Mouse (Mus musculus) forebrain, embryonic 16.5 days (tissue): ENCODE measurements at regions not wholly inside any gene's neighbourhood (a gene's known extent, or its start where the extent isn't known, plus 50 kb on each side); places are given as distances from the start of the nearest gene placed in this dataset.

Experiments
- ATAC-seq: fragments of 200-750 bp; cut with Nextera tagmentation; 2 replicates; pipeline ENCODE4 v1.8.0; 2017; ENCODE audit warnings: mild to moderate bottlenecking, moderate library complexity
- H3K27ac ChIP-seq: fragments of 300-500 bp; sonication (generic); 2 replicates; pipeline ENCODE4 v1.5.1; 2014; ENCODE audit warnings: low read length, control low read depth
- H3K27me3 ChIP-seq: fragments of 300-500 bp; sonication (generic); replicated peaks from 2 replicates; pipeline ENCODE4 v1.6.1; 2014; ENCODE audit warnings: low read length; ENCODE audit not compliant: control insufficient read depth, insufficient read depth
- H3K36me3 ChIP-seq: fragments of 300-500 bp; sonication (generic); 2 replicates; pipeline ENCODE4 v1.6.1; 2014; ENCODE audit not compliant: control insufficient read depth, insufficient read depth
- H3K4me1 ChIP-seq: fragments of 300-500 bp; sonication (generic); replicated peaks from 2 replicates; pipeline ENCODE4 v1.6.1; 2014; ENCODE audit warnings: low read length; ENCODE audit not compliant: control insufficient read depth, insufficient read depth
- H3K4me2 ChIP-seq: fragments of 300-500 bp; sonication (generic); 2 replicates; pipeline ENCODE4 v1.6.1; 2014; ENCODE audit warnings: mild to moderate bottlenecking, low read length, control low read depth
- H3K4me3 ChIP-seq: fragments of 300-500 bp; sonication (generic); replicated peaks from 2 replicates; pipeline ENCODE4 v1.5.1; 2014; ENCODE audit warnings: mild to moderate bottlenecking, low read length, control low read depth
- H3K9ac ChIP-seq: fragments of 300-500 bp; sonication (generic); replicated peaks from 2 replicates; pipeline ENCODE4 v1.6.1; 2014; ENCODE audit warnings: low read depth, low read length, control low read depth
- H3K9me3 ChIP-seq: fragments of 300-500 bp; sonication (generic); 2 replicates; pipeline ENCODE4 v1.6.1; 2016; ENCODE audit warnings: low read length; ENCODE audit not compliant: control insufficient read depth
- WGBS: fragments of 180-500 bp; shearing (Covaris S2); extraction: QIAGEN DNeasy Blood & Tissue Kit; methylation state at CpG from one replicate; pipeline ENCODE4 v1.1.7; 2014; 5-methylcytosine and 5-hydroxymethylcytosine counted together

DNA sequence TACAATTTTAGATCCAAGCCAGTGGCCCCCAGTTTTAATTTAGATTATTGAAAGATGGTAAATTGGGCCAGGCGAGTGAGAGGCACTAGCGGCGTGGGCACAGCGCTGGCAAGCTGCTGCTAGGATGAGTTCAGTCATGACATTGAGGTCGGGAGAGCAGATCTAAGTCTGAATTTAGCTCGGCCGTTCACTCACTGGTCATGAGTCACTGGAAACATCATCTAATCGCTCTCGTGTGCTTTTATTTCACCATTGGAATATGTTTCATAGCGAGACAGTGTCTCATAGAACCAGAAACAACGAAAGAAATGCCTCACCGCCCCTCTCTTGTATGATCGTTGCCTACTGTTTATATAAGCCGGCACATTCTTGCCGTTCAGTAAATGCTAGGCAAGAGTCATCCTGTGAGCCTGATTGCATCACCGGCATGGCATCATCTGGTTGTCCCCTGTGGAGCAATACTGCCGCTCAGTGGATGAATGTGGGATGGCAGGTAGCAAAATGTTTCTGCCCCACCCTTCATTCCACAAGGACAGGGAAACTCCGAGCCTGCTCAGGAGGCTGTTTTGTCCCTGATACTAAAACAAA, 64.3 kb upstream of the Epcam start:
- Histone ChIP-seq H3K4me3 (no peak overlapping the region), H3K27ac (no peak overlapping the region)
- WGBS, result 10% methylated on average over 18 of the region's 18 CpGs

GRCm38 (mm10) chr17:87583575-87583974, 52.2 kb upstream of the Epcam start:
- no peak for ATAC-seq
- no peak overlapping the region for H3K9ac ChIP-seq
- no peaks in the 10 kb centered on the region for H3K27me3 ChIP-seq

More for the DNA sequence above, 64.3 kb upstream of the Epcam start:
- H3K4me2 ChIP-seq, result peak overlapping the region; percentile 25
- peaks cover 5% of the 10 kb centered on the region; the same call in 1 of the 2 replicates for H3K4me1 ChIP-seq
- H3K9ac ChIP-seq, result no peak overlapping the region
- no peaks in the 10 kb centered on the region for H3K36me3 ChIP-seq
- H3K9me3 ChIP-seq, result no peaks in the 10 kb centered on the region
- peak; percentile 93 for ATAC-seq
- no peaks in the 10 kb centered on the region for H3K27me3 ChIP-seq

GRCm38 (mm10) chr17:87585355-87585754, 50.4 kb upstream of the Epcam start:
- no peaks in the 10 kb centered on the region for H3K36me3 ChIP-seq
- H3K9me3 ChIP-seq, result peaks cover 4% of the 10 kb centered on the region; the same call in 1 of the 2 replicates
- no peak overlapping the region for H3K9ac ChIP-seq
- ATAC-seq, result no peak
- no peak overlapping the region for H3K4me2 ChIP-seq
- H3K4me3 ChIP-seq, result no peak overlapping the region
- H3K27me3 ChIP-seq, result no peaks in the 10 kb centered on the region
- no peaks in the 10 kb centered on the region for H3K4me1 ChIP-seq
- WGBS, result 71% methylated on average over 6 of the region's 6 CpGs
- no peak overlapping the region for H3K27ac ChIP-seq

More at GRCm38 (mm10) chr17:87583575-87583974, 52.2 kb upstream of the Epcam start:
- peaks cover 6% of the 10 kb centered on the region; the same call in 1 of the 2 replicates for H3K9me3 ChIP-seq
- no peak overlapping the region for H3K4me2 ChIP-seq
- WGBS, result 53% methylated on average over 6 of the region's 6 CpGs
- no peaks in the 10 kb centered on the region for H3K4me1 ChIP-seq
- H3K36me3 ChIP-seq, result no peaks in the 10 kb centered on the region
- H3K4me3 ChIP-seq, result no peak overlapping the region
- H3K27ac ChIP-seq, result no peak overlapping the region
